In genomic region chr5:101365364-101365763, GRCm38 (mm10) we compare ENCODE assay signal across 8 mouse cellular contexts.
DNase-seq lines count a peak whose midpoint lies in the region; ATAC-seq lines count a peak whose summit lies in the region.

No protein-coding gene starts in this region.

- no peaks in the 10 kb centered on the region for H3K9me3 ChIP-seq in kidney, embryonic 15.5 days (replicated peaks)
- H3K9me3 ChIP-seq in limb, embryonic 13.5 days = no peaks in the 10 kb centered on the region
- no peaks in the 10 kb centered on the region for H3K9me3 ChIP-seq in neural tube, embryonic 15.5 days (replicated peaks)

- 0 out of 2 replicates have a peak, but pooled peaks cover 5% of the 10 kb centered on the region for H3K4me1 ChIP-seq in kidney, embryonic 15.5 days
- peaks cover 10% of the 10 kb centered on the region; the same call in 1 of the 2 replicates for H3K4me1 ChIP-seq in limb, embryonic 13.5 days
- peaks cover 6% of the 10 kb centered on the region; the same call in 1 of the 2 replicates for H3K4me1 ChIP-seq in neural tube, embryonic 15.5 days

- peak overlapping the region; percentile 41 for H3K4me2 ChIP-seq in kidney, embryonic 15.5 days
- H3K4me2 ChIP-seq in limb, embryonic 13.5 days (replicated peaks) = peak overlapping the region; percentile 47
- peak overlapping the region; percentile 25; the same call in 1 of the 2 replicates for H3K4me2 ChIP-seq in neural tube, embryonic 15.5 days

- ATAC-seq in kidney, embryonic 15.5 days (replicated peaks; ENCODE audit: low FRiP score) = peak; percentile 74
- peak; percentile 88 for ATAC-seq in limb, embryonic 13.5 days (ENCODE audit: low FRiP score, low read depth)
- peak; percentile 61; the same call in 1 of the 2 replicates for ATAC-seq in neural tube, embryonic 15.5 days (ENCODE audit: low FRiP score)
- no peak for ATAC-seq in activated CD4-positive, CD25-positive, alpha-beta regulatory T cell, adult 4 months

- no peaks in the 10 kb centered on the region for H3K36me3 ChIP-seq in kidney, embryonic 15.5 days
- no peaks in the 10 kb centered on the region for H3K36me3 ChIP-seq in limb, embryonic 13.5 days
- no peaks in the 10 kb centered on the region for H3K36me3 ChIP-seq in neural tube, embryonic 15.5 days

- H3K27ac ChIP-seq in kidney, embryonic 15.5 days = no peak overlapping the region
- H3K27ac ChIP-seq in limb, embryonic 13.5 days = no peak overlapping the region
- no peak overlapping the region for H3K27ac ChIP-seq in neural tube, embryonic 15.5 days (replicated peaks)

- no peak overlapping the region for H3K4me3 ChIP-seq in kidney, embryonic 15.5 days (replicated peaks)
- peak overlapping the region; percentile 8; the same call in 1 of the 2 replicates for H3K4me3 ChIP-seq in limb, embryonic 13.5 days
- H3K4me3 ChIP-seq in neural tube, embryonic 15.5 days (replicated peaks) = no peak overlapping the region

- peak; percentile 1 to 2 for DNase-seq in heart, adult 18-20 months
- DNase-seq in heart, adult 8-10 months (ENCODE audit: low spot score) = no peak
- peak; percentile 5 for DNase-seq in cerebellum, adult 9-10 months
- peak; percentile 64 for DNase-seq in forelimb bud, embryonic 11.5 days (ENCODE audit: low read depth, low spot score)

- H3K9ac ChIP-seq in kidney, embryonic 15.5 days = no peak overlapping the region
- H3K9ac ChIP-seq in limb, embryonic 13.5 days = no peak overlapping the region
- no peak overlapping the region for H3K9ac ChIP-seq in neural tube, embryonic 15.5 days (replicated peaks)

- peaks cover 32% of the 10 kb centered on the region for H3K27me3 ChIP-seq in kidney, embryonic 15.5 days
- peaks cover 60% of the 10 kb centered on the region for H3K27me3 ChIP-seq in limb, embryonic 13.5 days
- H3K27me3 ChIP-seq in neural tube, embryonic 15.5 days (replicated peaks) = peaks cover 67% of the 10 kb centered on the region

- WGBS in kidney, embryonic 15.5 days = 6% methylated on average over 11 of the region's 11 CpGs
- WGBS in limb, embryonic 13.5 days = 4% methylated on average over 11 of the region's 11 CpGs
- 13% methylated on average over 11 of the region's 11 CpGs for WGBS in neural tube, embryonic 15.5 days
